Mouse (Mus musculus): Measurements from ENCODE around the gene Arfgap1. TPM values are rescaled to one million over a fixed set of nuclear protein-coding genes. Genes with fewer than 3 reads are reported as not detected.
A peak's percentile ranks its signal among the peaks of the same experiment; 100 is the strongest.

The Arfgap1 gene
- polyA plus RNA-seq, 1 experiment from 2014 or later = 43.2 TPM

GRCm38 (mm10) chr2:180940187-180940586 is 26.8 kb upstream of the Arfgap1 start:
- no peak for ATAC-seq (replicated peaks; ENCODE audit: insufficient number of reproducible peaks, low FRiP score, low TSS enrichment, low read depth)
- no peaks in the 10 kb centered on the region for H3K9me3 ChIP-seq (replicated peaks; ENCODE audit: control insufficient read depth, low read length)
- H3K36me3 ChIP-seq (replicated peaks; ENCODE audit: control insufficient read depth, insufficient read depth, low read depth, low read length) = no peaks in the 10 kb centered on the region
- no peak overlapping the region for H3K4me2 ChIP-seq (ENCODE audit: low read depth, low read length)
- H3K4me3 ChIP-seq (ENCODE audit: low read depth, low read length) = no peak overlapping the region
- no peaks in the 10 kb centered on the region for H3K27me3 ChIP-seq (ENCODE audit: control insufficient read depth, insufficient read depth, low read length)
- H3K4me1 ChIP-seq (ENCODE audit: control insufficient read depth, insufficient read depth, low read length) = no peaks in the 10 kb centered on the region
- H3K27ac ChIP-seq (replicated peaks; ENCODE audit: low read depth, low read length) = no peak overlapping the region
- DNase-seq (ENCODE audit: low spot score) = no peak
- no peak overlapping the region for H3K9ac ChIP-seq (replicated peaks; ENCODE audit: low read length)

- no peak overlapping the region for H3K4me2 ChIP-seq (ENCODE audit: low read depth, low read length)
- no peak overlapping the region for H3K4me3 ChIP-seq (ENCODE audit: low read depth, low read length)
- no peaks in the 10 kb centered on the region for H3K36me3 ChIP-seq (replicated peaks; ENCODE audit: control insufficient read depth, insufficient read depth, low read depth, low read length)
- no peak overlapping the region for H3K27ac ChIP-seq (replicated peaks; ENCODE audit: low read depth, low read length)
- ATAC-seq (replicated peaks; ENCODE audit: insufficient number of reproducible peaks, low FRiP score, low TSS enrichment, low read depth) (no peak), DNase-seq (ENCODE audit: low spot score) (no peak)
- H3K4me1 ChIP-seq (ENCODE audit: control insufficient read depth, insufficient read depth, low read length) = no peaks in the 10 kb centered on the region
- H3K27me3 ChIP-seq (ENCODE audit: control insufficient read depth, insufficient read depth, low read length) = no peaks in the 10 kb centered on the region
- no peaks in the 10 kb centered on the region for H3K9me3 ChIP-seq (replicated peaks; ENCODE audit: control insufficient read depth, low read length)
- no peak overlapping the region for H3K9ac ChIP-seq (replicated peaks; ENCODE audit: low read length)
Measured at GRCm38 (mm10) chr2:180941869-180942268, 25.2 kb upstream of the Arfgap1 start.

- ATAC-seq (replicated peaks; ENCODE audit: insufficient number of reproducible peaks, low FRiP score, low TSS enrichment, low read depth) = no peak
- Histone ChIP-seq H3K4me3 (ENCODE audit: low read depth, low read length) (no peak overlapping the region), H3K9me3 (replicated peaks; ENCODE audit: control insufficient read depth, low read length) (no peaks in the 10 kb centered on the region), H3K4me2 (ENCODE audit: low read depth, low read length) (no peak overlapping the region), H3K27me3 (ENCODE audit: control insufficient read depth, insufficient read depth, low read length) (0 out of 2 replicates have a peak, but pooled peaks cover 5% of the 10 kb centered on the region), H3K9ac (replicated peaks; ENCODE audit: low read length) (no peak overlapping the region), H3K27ac (replicated peaks; ENCODE audit: low read depth, low read length) (no peak overlapping the region), H3K4me1 (ENCODE audit: control insufficient read depth, insufficient read depth, low read length) (peaks cover 7% of the 10 kb centered on the region; the same call in 1 of the 2 replicates), H3K36me3 (replicated peaks; ENCODE audit: control insufficient read depth, insufficient read depth, low read depth, low read length) (no peaks in the 10 kb centered on the region)
- 4% methylated on average over 1 of the region's 1 CpGs for WGBS
- DNase-seq (ENCODE audit: low spot score) = no peak
Measured at GRCm38 (mm10) chr2:180949947-180950346, 17.1 kb upstream of the Arfgap1 start.

GRCm38 (mm10) chr2:180952731-180953171 is 14.3 kb upstream of the Arfgap1 start:
- Histone ChIP-seq H3K27me3 (ENCODE audit: control insufficient read depth, insufficient read depth, low read length) (0 out of 2 replicates have a peak, but pooled peaks cover 5% of the 10 kb centered on the region), H3K4me2 (ENCODE audit: low read depth, low read length) (peak overlapping the region; percentile 88), H3K4me1 (ENCODE audit: control insufficient read depth, insufficient read depth, low read length) (peaks cover 7% of the 10 kb centered on the region; the same call in 1 of the 2 replicates), H3K9ac (replicated peaks; ENCODE audit: low read length) (peak overlapping the region; percentile 13; the same call in 1 of the 2 replicates), H3K36me3 (replicated peaks; ENCODE audit: control insufficient read depth, insufficient read depth, low read depth, low read length) (no peaks in the 10 kb centered on the region), H3K27ac (replicated peaks; ENCODE audit: low read depth, low read length) (peak overlapping the region; percentile 41; the same call in 1 of the 2 replicates), H3K9me3 (replicated peaks; ENCODE audit: control insufficient read depth, low read length) (no peaks in the 10 kb centered on the region), H3K4me3 (ENCODE audit: low read depth, low read length) (no peak overlapping the region)
- WGBS = 10% methylated on average over 9 of the region's 9 CpGs
- ATAC-seq (replicated peaks; ENCODE audit: insufficient number of reproducible peaks, low FRiP score, low TSS enrichment, low read depth) (peak; percentile 17; the same call in 1 of the 2 replicates), DNase-seq (ENCODE audit: low spot score) (peak; percentile 30)

- ATAC-seq (replicated peaks; ENCODE audit: insufficient number of reproducible peaks, low FRiP score, low TSS enrichment, low read depth) (no peak), DNase-seq (ENCODE audit: low spot score) (no peak)
- Histone ChIP-seq H3K4me1 (ENCODE audit: control insufficient read depth, insufficient read depth, low read length) (peaks cover 7% of the 10 kb centered on the region; the same call in 1 of the 2 replicates), H3K27me3 (ENCODE audit: control insufficient read depth, insufficient read depth, low read length) (0 out of 2 replicates have a peak, but pooled peaks cover 5% of the 10 kb centered on the region), H3K4me2 (ENCODE audit: low read depth, low read length) (peak overlapping the region; percentile 88), H3K9ac (replicated peaks; ENCODE audit: low read length) (peak overlapping the region; percentile 62), H3K9me3 (replicated peaks; ENCODE audit: control insufficient read depth, low read length) (no peaks in the 10 kb centered on the region), H3K36me3 (replicated peaks; ENCODE audit: control insufficient read depth, insufficient read depth, low read depth, low read length) (no peaks in the 10 kb centered on the region), H3K27ac (replicated peaks; ENCODE audit: low read depth, low read length) (peak overlapping the region; percentile 52), H3K4me3 (ENCODE audit: low read depth, low read length) (peak overlapping the region; percentile 50)
- WGBS = 30% methylated on average over 2 of the region's 2 CpGs
Measured at GRCm38 (mm10) chr2:180953638-180954037, 13.4 kb upstream of the Arfgap1 start.

- Histone ChIP-seq H3K4me2 (ENCODE audit: low read depth, low read length) (peak within 1 kb of the TSS; percentile 88), H3K36me3 (replicated peaks; ENCODE audit: control insufficient read depth, insufficient read depth, low read depth, low read length) (no peaks in the 10 kb centered on the region), H3K9ac (replicated peaks; ENCODE audit: low read length) (peak within 1 kb of the TSS; percentile 62), H3K4me3 (ENCODE audit: low read depth, low read length) (peak within 1 kb of the TSS; percentile 50), H3K27me3 (ENCODE audit: control insufficient read depth, insufficient read depth, low read length) (0 out of 2 replicates have a peak, but pooled peaks cover 5% of the 10 kb centered on the region), H3K4me1 (ENCODE audit: control insufficient read depth, insufficient read depth, low read length) (peaks cover 7% of the 10 kb centered on the region; the same call in 1 of the 2 replicates), H3K9me3 (replicated peaks; ENCODE audit: control insufficient read depth, low read length) (no peaks in the 10 kb centered on the region), H3K27ac (replicated peaks; ENCODE audit: low read depth, low read length) (peak within 1 kb of the TSS; percentile 52)
- DNase-seq (ENCODE audit: low spot score) (peak; percentile 92), ATAC-seq (replicated peaks; ENCODE audit: insufficient number of reproducible peaks, low FRiP score, low TSS enrichment, low read depth) (peak; percentile 93)
- under 1% methylated on average over 52 of the region's 52 CpGs for whole genome bisulfite sequencing
Measured at GRCm38 (mm10) chr2:180954061-180955047, 12.7 kb upstream of the Arfgap1 start, which contains the start of gene Nkain4. TSS of gene Nkain4 (minus strand) at chr2:180954699.

- Histone ChIP-seq H3K4me1 (ENCODE audit: control insufficient read depth, insufficient read depth, low read length) (no peaks in the 10 kb centered on the region), H3K27me3 (ENCODE audit: control insufficient read depth, insufficient read depth, low read length) (no peaks in the 10 kb centered on the region), H3K9me3 (replicated peaks; ENCODE audit: control insufficient read depth, low read length) (no peaks in the 10 kb centered on the region), H3K27ac (replicated peaks; ENCODE audit: low read depth, low read length) (no peak overlapping the region), H3K4me3 (ENCODE audit: low read depth, low read length) (no peak overlapping the region), H3K9ac (replicated peaks; ENCODE audit: low read length) (no peak overlapping the region), H3K4me2 (ENCODE audit: low read depth, low read length) (no peak overlapping the region), H3K36me3 (replicated peaks; ENCODE audit: control insufficient read depth, insufficient read depth, low read depth, low read length) (no peaks in the 10 kb centered on the region)
- 79% methylated on average over 7 of the region's 7 CpGs for WGBS
- no peak for ATAC-seq (replicated peaks; ENCODE audit: insufficient number of reproducible peaks, low FRiP score, low TSS enrichment, low read depth)
- DNase-seq (ENCODE audit: low spot score) = no peak
Measured at GRCm38 (mm10) chr2:180959605-180960004, 7.4 kb upstream of the Arfgap1 start.

- H3K4me1 ChIP-seq (ENCODE audit: control insufficient read depth, insufficient read depth, low read length) = no peaks in the 10 kb centered on the region
- no peak for ATAC-seq (replicated peaks; ENCODE audit: insufficient number of reproducible peaks, low FRiP score, low TSS enrichment, low read depth)
- 78% methylated on average over 3 of the region's 3 CpGs for WGBS
- no peak overlapping the region for H3K27ac ChIP-seq (replicated peaks; ENCODE audit: low read depth, low read length)
- H3K4me2 ChIP-seq (ENCODE audit: low read depth, low read length) = no peak overlapping the region
- no peak overlapping the region for H3K4me3 ChIP-seq (ENCODE audit: low read depth, low read length)
- H3K9ac ChIP-seq (replicated peaks; ENCODE audit: low read length) = no peak overlapping the region
- DNase-seq (ENCODE audit: low spot score) = no peak
- H3K9me3 ChIP-seq (replicated peaks; ENCODE audit: control insufficient read depth, low read length) = no peaks in the 10 kb centered on the region
- H3K27me3 ChIP-seq (ENCODE audit: control insufficient read depth, insufficient read depth, low read length) = no peaks in the 10 kb centered on the region
- no peaks in the 10 kb centered on the region for H3K36me3 ChIP-seq (replicated peaks; ENCODE audit: control insufficient read depth, insufficient read depth, low read depth, low read length)
Measured at GRCm38 (mm10) chr2:180960187-180960586, 6.8 kb upstream of the Arfgap1 start.
